Mouse (Mus musculus) bone marrow macrophage, adult 2 months (primary cell): Measurements from ENCODE around the gene Slc6a16.

ENCODE experiments used
- CTCF ChIP-seq: IDR thresholded peaks from 2 replicates; pipeline ENCODE4 v1.5.1; 2012; ENCODE audit warnings: low read depth, mild to moderate bottlenecking, low read length, moderate library complexity
- POLR2A ChIP-seq: IDR thresholded peaks from 2 replicates; pipeline ENCODE4 v1.6.1; 2012; ENCODE audit warnings: mild to moderate bottlenecking, low read depth, low read length, borderline replicate concordance

DNA sequence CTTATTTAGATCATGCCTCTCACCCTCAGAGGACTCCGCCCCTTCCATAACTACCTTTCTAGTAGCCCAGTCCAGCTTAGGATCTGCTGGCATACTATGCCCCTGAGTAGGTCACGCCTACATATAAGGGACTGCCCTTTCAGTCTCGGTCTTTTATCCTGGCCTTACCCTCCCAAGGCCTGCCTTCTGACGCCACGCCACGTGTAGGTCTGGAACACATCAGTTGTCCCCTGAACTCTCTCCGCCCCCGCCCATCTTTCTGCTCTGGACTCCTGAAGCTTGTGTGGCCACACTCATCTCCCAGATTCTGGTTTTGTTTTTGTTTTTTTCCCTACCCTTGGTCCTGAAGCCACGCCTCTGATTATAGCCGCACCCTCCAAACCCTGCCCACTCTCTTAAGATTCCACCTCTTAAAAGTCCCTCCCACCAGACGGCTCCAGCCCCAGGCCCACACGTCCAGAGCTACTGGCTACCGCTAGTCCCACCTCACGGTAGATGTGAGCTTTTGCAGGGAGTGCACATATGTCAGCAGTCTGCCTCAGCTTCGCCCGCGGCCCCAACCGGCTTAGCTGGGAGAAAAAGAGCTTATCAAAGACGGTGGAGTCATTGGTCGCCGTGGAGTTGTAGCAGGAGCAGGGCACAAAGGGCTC lies 5.8 kb upstream of the Slc6a16 start:
- no peak for TF ChIP-seq POLR2A
- TF ChIP-seq CTCF = no peak
